Comparison of ENCODE assay signal across 9 mouse cellular contexts in genomic region chr3:120729671-120730070, GRCm38 (mm10).
DNase-seq lines count a peak whose midpoint lies in the region; ATAC-seq lines count a peak whose summit lies in the region.
"Had no signal": no experiment of that assay in that cellular context is flagged by ENCODE, and none has a peak within 500 bp of the region (broad histone marks: within the 10 kb centered on the region; RNA-seq: fewer than 3 reads in every experiment).

No protein-coding gene starts in this region.

- intact Hi-C loops in left cerebral cortex, postnatal 36 days (cut with DNase I): loop anchor here (10.0 kb wide), 1 partner anchor 375 kb away; no protein-coding TSS in a partner anchor

- no peak overlapping the region for H3K27ac ChIP-seq in forebrain, embryonic 11.5 days (ENCODE audit: low read depth, low read length)
- H3K27ac ChIP-seq in hindbrain, embryonic 11.5 days (ENCODE audit: low read depth, low read length): no peak overlapping the region
- H3K27ac ChIP-seq in limb, embryonic 10.5 days: no peak overlapping the region
- H3K27ac ChIP-seq in heart, embryonic 12.5 days (ENCODE audit: poor library complexity, severe bottlenecking): no peak overlapping the region

- H3K9ac ChIP-seq in forebrain, embryonic 11.5 days (ENCODE audit: low read length): no peak overlapping the region
- no peak overlapping the region for H3K9ac ChIP-seq in hindbrain, embryonic 11.5 days (ENCODE audit: low read depth, low read length)
- no peak overlapping the region for H3K9ac ChIP-seq in heart, embryonic 12.5 days

- no peak overlapping the region for H3K4me3 ChIP-seq in forebrain, embryonic 11.5 days (ENCODE audit: low read depth, low read length)
- H3K4me3 ChIP-seq in hindbrain, embryonic 11.5 days (ENCODE audit: low read depth, low read length): no peak overlapping the region
- H3K4me3 ChIP-seq in limb, embryonic 10.5 days: no peak overlapping the region
- H3K4me3 ChIP-seq in heart, embryonic 12.5 days: no peak overlapping the region

- no peaks in the 10 kb centered on the region for H3K4me1 ChIP-seq in forebrain, embryonic 11.5 days (replicated peaks; ENCODE audit: control insufficient read depth, insufficient read depth, low read length)
- no peaks in the 10 kb centered on the region for H3K4me1 ChIP-seq in hindbrain, embryonic 11.5 days (replicated peaks; ENCODE audit: control insufficient read depth, insufficient read depth, low read length)
- peaks cover 8% of the 10 kb centered on the region; the same call in 1 of the 2 replicates for H3K4me1 ChIP-seq in limb, embryonic 10.5 days
- H3K4me1 ChIP-seq in heart, embryonic 12.5 days (replicated peaks): no peaks in the 10 kb centered on the region

- DNase-seq in forebrain, embryonic 11.5 days (ENCODE audit: low spot score): no peak
- DNase-seq in hindbrain, embryonic 11.5 days (ENCODE audit: low spot score): peak; percentile 43
- DNase-seq in left cerebral cortex, postnatal 36 days (ENCODE audit: low spot score in 2 of 2): peak; percentile 35 to 38
- peak; percentile 53 for DNase-seq in right cerebral cortex, postnatal 14 days
- no peak for DNase-seq in limb, embryonic 10.5 days (ENCODE audit: low spot score)
- no peak for DNase-seq in liver
- DNase-seq: heart, postnatal 36 days had no signal

- no peaks in the 10 kb centered on the region for H3K27me3 ChIP-seq in forebrain, embryonic 11.5 days (ENCODE audit: control insufficient read depth, insufficient read depth, low read length)
- no peaks in the 10 kb centered on the region for H3K27me3 ChIP-seq in hindbrain, embryonic 11.5 days (ENCODE audit: control insufficient read depth, insufficient read depth, low read length)
- no peaks in the 10 kb centered on the region for H3K27me3 ChIP-seq in limb, embryonic 10.5 days (ENCODE audit: low read depth, poor library complexity, severe bottlenecking)
- no peaks in the 10 kb centered on the region for H3K27me3 ChIP-seq in heart, embryonic 12.5 days (replicated peaks)

- no peaks in the 10 kb centered on the region for H3K9me3 ChIP-seq in forebrain, embryonic 11.5 days (ENCODE audit: control insufficient read depth, low read length)
- H3K9me3 ChIP-seq in hindbrain, embryonic 11.5 days (ENCODE audit: control insufficient read depth, low read length): no peaks in the 10 kb centered on the region
- no peaks in the 10 kb centered on the region for H3K9me3 ChIP-seq in limb, embryonic 10.5 days (replicated peaks)
- no peaks in the 10 kb centered on the region for H3K9me3 ChIP-seq in heart, embryonic 12.5 days (replicated peaks)

- 48% methylated on average over 5 of the region's 5 CpGs for WGBS in forebrain, embryonic 11.5 days
- WGBS in hindbrain, embryonic 11.5 days: 38% methylated on average over 5 of the region's 5 CpGs
- WGBS in limb, embryonic 10.5 days: 63% methylated on average over 5 of the region's 5 CpGs
- 64% methylated on average over 5 of the region's 5 CpGs for WGBS in heart, embryonic 12.5 days

- H3K36me3 ChIP-seq in forebrain, embryonic 11.5 days (ENCODE audit: control insufficient read depth, insufficient read depth, low read length): no peaks in the 10 kb centered on the region
- no peaks in the 10 kb centered on the region for H3K36me3 ChIP-seq in hindbrain, embryonic 11.5 days (ENCODE audit: control insufficient read depth, insufficient read depth, low read length)
- no peaks in the 10 kb centered on the region for H3K36me3 ChIP-seq in limb, embryonic 10.5 days
- H3K36me3 ChIP-seq in heart, embryonic 12.5 days: no peaks in the 10 kb centered on the region
- H3K36me3 ChIP-seq: G1E had no signal

- peak; percentile 74 for ATAC-seq in forebrain, embryonic 11.5 days (replicated peaks; ENCODE audit: low FRiP score)
- peak; percentile 74 for ATAC-seq in hindbrain, embryonic 11.5 days (ENCODE audit: low FRiP score)
- ATAC-seq in heart, embryonic 12.5 days (ENCODE audit: insufficient number of reproducible peaks, low FRiP score): no peak

- no peak overlapping the region for H3K4me2 ChIP-seq in forebrain, embryonic 11.5 days (ENCODE audit: low read depth, low read length, severe bottlenecking)
- no peak overlapping the region for H3K4me2 ChIP-seq in hindbrain, embryonic 11.5 days (replicated peaks; ENCODE audit: low read depth, low read length)
- H3K4me2 ChIP-seq in heart, embryonic 12.5 days: no peak overlapping the region

Comparison
In these comparisons a context has a peak if more than half of its experiments do, and no peak if none do; other contexts are left out.
1. DNase-seq: peak in hindbrain, embryonic 11.5 days (single experiment), left cerebral cortex, postnatal 36 days (2 of 2) and right cerebral cortex, postnatal 14 days (single experiment); none in forebrain, embryonic 11.5 days (single experiment), limb, embryonic 10.5 days (single experiment) and liver (single experiment).